Mouse (Mus musculus) embryo, embryonic 10.5 days (tissue): ENCODE data around the gene Rab11fip3.

Source experiments
- DNase-seq: peaks from one replicate; pipeline ENCODE4 v3.0.0-alpha.2; 2015; ENCODE audit warnings: low spot score

Rab11fip3 gene

DNA sequence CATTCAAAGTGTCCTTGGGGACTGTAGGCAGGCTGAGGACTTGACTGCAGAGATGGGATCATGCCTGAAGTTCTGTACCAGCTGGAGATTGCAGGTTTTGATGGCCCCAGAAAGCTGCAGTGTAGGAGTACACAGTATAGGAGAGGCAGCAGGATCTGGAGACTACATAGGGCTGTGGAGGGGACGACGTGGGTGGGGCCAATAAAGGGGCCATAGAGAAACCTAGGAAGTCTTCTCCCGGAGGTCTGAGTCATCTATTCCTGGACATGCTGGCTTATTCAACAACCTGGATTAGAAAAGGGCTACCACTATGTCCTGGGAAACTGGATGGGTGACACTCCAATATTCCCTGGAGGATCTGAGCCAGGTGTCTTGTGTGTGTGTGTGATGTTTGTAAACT is 113.6 kb downstream of the Rab11fip3 start:
- no peak for DNase-seq

DNA sequence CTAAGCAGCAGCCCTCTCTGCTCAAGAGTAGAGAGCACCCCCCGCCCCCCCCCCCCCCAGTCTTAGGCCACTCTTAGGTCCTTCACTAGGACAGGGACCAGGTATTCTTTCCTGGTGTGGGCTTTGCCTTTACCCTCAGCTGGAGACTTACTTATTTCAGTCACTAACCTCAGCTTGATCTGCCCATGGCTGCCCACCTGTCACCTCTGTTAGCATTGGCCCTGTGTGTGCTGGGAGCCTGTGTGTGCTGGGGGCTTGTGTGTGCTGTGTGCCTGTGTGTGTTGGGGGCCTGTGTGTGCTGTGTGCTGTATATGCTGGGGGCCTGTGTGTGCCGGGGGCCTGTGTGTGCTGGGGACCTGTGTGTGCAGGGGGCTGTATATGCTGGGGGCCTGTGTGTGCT is 114.7 kb downstream of the Rab11fip3 start:
- no peak for DNase-seq

DNA sequence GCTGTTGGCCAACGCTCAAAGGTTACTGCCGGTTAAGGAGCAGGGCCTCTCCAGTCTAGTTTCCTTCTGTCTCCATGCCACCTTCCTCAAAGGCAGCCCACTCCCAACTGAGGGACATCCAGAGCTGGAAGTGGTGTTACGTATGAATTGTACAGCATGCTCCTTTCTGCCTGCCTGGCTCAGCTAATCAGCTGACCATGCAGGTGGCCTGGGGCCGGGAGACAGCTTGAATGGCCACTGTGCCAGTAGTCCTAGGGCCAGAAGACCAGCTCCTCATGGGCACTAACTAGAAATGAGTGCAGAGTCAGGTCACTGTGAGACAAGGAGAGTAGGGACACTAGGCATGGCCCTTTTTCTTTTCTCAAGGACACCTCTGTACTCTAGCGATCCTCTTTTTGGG is 116.2 kb downstream of the Rab11fip3 start:
- DNase-seq = no peak

DNA sequence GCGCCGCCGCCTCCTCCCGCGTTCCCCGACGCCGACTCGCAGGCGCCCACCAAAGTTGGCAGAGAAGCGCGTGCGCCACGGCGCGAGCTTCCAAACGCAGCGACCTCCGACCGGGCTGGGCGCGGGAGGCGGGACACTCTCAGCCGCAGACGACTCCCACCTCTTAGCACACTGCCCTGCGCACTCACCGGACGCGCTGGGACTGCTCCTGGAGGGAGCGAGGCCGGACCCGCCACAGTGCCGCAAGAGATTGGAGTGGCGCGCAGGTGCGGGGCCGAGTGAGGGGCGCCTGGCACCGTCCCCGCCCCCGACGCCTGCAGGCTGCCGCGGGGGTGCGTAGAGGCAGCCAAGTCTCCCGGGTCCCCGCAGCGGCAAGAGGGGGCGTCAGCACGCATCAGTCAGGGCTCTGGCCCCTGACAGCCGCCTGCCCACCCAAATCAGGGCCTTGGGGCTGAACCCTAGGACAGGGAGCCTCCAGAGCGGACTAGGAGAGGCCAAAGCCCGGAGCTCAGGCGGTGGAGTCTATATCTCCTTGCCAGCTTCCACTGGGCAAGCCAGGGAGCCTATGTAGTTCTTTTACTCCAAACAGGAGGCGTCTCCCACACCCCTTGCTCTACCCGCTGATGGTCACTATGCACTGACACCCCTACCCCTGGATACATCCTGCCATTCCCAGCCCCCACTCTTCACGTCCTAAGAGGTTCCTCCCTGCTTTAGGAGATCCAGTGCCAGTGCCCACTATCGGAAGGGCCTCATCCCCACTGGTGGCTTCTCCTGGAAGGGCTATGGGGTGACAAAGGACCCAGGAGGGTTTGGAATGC is 117.3 kb downstream of the Rab11fip3 start, which contains the start of gene A930017K11Rik:
Gene A930017K11Rik (minus strand): TSS at position 763 of the 821 bp plus-strand sequence.
- DNase-seq = no peak

DNA sequence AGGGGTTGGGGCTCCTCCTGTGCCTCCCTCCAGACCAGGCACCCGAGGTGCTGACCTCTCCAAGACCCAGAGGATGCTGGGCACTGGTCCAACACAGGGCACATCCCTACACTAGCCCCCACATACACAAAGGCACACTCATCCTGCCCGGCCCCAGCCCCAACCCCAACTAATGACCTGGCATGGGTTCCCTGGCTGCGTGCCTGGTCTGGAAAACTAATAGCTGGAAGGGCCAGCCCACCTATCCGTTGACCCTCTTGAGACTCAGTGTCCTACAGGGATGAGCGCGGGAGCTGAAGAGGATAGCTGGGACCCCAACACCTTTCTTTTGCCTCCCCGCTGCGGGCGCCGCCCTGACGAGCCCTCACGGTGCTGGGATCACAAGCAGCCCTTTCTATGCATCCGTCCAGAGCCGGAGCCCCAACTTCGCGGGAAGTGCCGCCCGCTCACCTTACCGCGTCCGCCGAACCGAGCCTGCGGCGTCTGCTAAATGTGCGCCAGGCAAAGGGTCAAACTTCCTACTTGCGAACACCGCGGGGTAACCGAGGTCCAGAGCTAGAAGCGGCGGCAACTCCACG is 118.0 kb downstream of the Rab11fip3 start:
- DNase-seq = peak; percentile 34

DNA sequence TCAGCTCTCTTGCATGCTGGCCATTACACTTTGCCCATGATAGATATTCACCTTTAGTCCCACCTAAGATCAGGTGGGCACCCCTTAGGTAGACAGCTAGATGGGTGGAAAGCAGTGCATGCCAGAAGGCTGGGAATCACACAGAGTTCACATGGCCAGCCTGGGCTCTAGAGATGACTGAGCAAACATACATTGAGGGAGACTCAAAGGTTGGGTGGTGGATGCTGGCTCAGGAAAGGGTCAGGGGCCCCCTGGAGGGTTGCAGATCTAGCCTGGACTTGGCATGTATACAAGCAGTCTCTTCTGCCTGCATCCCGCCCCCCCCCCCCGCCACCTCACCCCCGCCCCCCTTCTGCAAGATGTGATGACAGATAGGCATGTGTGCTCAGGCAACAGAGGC is 118.6 kb downstream of the Rab11fip3 start:
- no peak for DNase-seq

DNA sequence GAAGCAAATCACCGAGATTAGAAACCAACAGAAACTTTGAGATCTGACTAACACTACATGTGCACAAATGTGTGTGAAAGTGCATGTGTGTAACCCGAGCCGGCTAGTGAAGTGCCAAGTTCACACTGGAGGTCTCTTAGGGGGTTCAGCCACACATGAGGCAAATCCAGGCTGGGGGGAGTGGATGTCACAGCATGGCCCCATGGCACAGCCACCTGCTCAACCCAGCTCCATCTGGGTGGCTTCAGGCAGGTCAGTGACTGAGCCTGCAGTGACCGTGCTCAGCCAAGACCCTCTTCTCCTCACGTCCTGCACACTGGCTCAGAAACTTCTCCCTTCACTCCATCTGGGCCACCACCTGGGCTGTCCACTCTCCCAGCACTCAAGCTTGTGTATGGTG is 119.4 kb downstream of the Rab11fip3 start:
- no peak for DNase-seq

DNA sequence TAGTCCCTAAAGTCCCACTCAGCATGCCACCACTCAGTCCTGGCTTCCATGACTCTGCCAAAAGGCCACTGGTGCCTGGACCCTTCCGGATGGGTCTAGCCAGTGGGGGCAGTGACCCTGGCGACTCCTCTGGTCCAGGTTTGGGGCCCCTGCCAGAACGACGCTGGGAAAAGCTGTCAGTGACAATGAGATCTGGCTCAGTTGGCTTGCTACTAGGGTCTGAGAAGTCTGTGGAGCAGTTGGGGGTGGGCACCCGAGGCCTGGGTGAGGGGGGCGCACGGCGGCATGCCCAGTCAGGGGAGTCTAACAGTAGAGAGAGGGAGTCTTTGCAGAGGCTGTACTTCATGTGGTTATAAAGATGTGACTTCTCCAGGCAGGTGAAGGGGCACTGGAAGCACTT is 121.3 kb downstream of the Rab11fip3 start:
- DNase-seq = no peak

DNA sequence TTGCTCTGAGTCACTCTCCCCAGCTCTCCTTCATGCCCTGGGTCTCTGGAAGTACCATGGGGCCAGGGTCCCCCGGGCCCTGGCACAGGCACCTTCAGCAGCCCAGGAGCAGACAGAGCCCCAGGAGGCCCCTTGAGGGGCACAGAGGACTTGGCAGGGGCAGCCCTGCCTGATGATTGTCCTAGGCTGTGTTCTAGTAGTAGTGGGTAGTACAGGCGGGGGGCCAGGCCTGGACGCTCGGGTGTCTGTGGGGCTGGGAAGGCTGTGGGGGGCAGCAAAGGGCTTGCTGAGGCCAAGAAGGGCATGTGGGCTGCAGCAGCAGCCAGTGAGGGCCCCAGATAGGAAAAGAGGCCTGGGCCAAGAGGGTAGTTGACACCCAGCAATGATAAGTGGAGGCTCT is 121.8 kb downstream of the Rab11fip3 start:
- DNase-seq = no peak

DNA sequence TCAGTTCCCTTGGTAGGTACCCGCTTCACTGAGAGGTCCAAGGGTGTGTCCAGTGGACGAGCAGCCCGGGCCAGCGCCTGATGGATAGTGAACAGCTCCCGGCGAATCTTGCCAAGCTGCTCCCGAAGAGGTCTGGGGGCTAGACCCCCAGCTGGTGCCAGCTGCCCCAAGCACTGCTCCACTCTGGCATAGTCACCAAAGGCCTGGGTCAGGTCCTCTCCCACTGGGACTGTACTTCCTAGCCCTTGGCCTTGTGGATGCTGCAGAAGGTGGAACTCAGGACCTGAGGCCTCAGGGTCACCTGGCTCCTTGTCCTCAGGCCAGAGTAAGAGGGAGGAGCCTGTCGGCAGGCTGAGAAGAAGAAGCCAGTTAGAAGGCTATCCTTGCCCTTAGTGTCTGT is 122.5 kb downstream of the Rab11fip3 start:
- no peak for DNase-seq

DNA sequence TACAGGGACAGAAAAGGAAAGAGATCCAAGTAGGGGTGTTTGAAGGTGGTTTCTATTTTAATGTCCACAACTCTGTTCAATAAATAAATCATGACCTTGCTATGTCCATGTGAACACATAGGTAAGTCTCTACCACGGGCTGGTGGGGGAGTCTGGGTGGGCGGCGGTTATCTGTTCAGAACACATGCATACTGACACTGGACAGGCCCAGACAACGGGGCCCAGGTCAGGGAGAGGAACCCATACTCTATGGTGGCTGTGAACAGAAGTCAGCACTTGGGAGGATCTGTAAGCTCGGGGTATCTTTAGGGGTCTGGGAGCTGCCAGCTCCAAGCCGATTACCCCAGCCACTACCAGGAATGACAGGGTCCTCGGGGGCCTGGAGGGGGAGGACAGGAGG is 123.0 kb downstream of the Rab11fip3 start:
- no peak for DNase-seq

DNA sequence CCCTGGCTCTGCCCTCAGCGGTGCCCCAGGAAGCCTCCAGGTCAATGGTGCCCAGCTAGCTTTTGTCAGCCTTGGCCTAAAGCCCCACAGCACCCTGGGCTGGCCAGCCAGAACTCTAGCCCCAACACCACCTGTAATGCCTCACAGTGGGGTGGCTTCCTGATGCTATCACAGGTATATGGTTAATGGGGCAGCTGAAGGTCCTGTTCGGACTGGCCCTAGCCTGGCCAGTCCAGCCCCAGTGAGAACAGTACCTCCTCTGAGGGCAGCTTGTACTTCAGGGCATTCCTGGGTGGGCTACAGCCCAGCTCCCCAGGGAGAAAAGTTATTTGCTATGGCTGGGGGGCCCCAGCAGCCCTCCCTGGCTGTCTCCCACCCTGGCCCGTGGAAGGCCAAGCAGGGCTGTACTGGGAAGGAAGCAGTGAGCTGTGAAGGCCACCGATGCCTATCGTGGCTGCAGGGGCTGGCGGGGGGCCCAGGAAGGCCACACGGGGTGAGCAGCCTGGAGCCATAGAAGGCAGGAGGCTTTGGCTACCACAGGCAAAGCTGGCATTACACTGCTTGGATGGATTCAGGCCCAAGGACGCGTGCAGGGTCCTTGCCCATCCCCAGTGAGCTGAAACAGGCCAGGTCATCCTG is 123.7 kb downstream of the Rab11fip3 start:
- DNase-seq = no peak

DNA sequence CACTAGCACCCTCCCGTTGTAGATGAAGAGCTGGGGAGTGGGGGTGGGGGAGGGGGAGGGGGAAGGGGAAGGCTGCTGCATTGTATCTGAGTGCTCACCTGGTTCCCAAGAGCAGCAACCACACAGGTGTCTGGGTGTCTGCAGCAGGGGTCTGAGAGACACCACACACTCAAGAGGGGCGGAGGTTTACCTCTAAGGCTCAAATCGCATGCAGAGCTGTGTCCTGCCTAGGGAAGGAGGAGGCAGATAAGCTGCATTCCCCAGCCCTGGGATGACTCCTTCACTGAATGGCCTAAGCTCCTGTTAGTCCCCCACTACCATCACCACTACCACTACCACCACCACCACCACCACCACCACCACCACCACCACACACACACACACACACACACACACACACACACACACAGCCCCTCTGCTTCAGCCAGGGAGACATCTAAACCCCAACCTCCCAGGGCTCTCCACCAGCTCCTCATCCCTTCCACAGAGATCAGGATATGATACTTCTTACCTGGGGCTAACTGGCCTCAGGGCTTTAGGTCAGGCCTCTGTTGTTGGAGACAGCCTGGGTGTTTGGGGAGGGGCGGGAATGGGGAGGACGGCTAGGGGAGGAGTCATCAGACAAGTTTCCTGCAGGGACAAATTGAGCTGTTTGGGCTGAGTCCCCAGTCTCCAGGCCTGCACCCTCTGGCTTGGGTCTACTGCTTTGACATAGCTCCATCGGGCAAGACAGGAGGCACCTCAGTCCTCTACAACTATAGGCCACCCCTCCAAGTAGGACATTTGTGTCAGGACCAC is 124.8 kb downstream of the Rab11fip3 start, which contains the start of the genes Pigq and Nhlrc4:
Gene Pigq (minus strand): TSS at position 571 of the 798 bp plus-strand sequence.
Gene Nhlrc4 (minus strand): TSS at position 596 of the 798 bp plus-strand sequence.
- DNase-seq = no peak

DNA sequence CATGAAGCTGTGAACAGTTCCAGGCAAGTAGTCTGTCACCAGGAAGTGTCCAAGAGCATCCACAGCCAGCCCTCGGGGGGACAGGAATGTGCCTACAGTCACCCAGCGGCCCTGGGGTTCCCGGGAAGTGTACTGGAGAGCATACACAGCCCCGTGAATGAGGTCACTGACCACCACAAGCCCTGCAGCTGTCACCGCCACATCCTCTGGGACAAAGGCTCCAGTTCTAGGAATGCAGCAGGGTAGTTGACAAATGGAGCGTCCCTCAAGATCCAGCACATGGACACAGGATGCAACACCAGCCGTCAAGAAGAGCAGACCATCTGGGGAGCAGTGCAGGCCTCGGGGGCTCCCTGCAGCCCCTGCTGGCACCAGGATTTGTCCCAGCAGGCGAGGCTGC is 125.6 kb downstream of the Rab11fip3 start:
- DNase-seq = no peak

DNA sequence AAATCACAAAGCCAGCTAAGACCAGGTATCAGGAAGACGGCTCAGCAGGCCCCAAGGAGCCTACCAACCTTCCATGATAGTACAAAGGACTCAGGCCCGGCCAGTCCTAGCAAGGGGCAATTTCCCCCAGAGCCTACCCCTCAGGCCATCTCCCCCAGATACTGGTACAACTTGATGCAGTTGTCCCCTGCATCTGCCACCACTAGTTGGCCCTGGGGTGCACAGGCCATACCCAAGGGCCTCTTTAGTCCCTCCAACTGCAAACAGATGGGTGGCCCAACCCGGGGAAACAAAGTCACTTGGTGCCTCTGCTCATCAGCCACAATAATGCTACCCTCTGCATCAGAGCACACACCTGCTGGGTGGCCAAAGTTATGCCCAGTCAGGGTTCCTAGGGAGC is 126.1 kb downstream of the Rab11fip3 start:
- DNase-seq = no peak

DNA sequence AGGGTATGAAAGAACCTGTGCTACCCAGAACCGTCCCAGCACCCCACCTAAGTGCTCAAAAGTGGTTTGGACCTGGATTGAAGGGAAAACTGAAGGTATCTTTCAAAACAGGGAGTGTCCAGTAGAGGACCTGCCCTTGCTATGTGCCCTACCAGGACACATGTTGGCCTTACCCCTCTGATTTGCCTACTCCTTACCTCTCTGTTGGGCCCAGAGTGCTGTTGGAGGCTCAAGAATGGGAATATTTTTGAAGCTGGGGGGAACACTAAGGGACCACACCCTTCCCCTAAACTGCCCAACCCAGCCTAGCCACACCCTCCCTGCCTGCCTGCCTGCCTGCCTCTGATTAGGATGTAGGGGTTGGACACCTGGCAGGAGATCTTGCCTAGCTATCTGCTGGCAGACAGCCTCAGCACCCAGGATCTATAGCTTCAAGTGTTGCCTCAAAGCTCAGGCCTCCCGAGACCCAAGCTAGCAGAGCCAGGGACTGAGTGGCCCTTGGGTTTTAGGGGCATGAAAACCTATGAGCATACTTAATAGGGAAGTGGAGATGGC is 126.7 kb downstream of the Rab11fip3 start:
- DNase-seq = no peak

DNA sequence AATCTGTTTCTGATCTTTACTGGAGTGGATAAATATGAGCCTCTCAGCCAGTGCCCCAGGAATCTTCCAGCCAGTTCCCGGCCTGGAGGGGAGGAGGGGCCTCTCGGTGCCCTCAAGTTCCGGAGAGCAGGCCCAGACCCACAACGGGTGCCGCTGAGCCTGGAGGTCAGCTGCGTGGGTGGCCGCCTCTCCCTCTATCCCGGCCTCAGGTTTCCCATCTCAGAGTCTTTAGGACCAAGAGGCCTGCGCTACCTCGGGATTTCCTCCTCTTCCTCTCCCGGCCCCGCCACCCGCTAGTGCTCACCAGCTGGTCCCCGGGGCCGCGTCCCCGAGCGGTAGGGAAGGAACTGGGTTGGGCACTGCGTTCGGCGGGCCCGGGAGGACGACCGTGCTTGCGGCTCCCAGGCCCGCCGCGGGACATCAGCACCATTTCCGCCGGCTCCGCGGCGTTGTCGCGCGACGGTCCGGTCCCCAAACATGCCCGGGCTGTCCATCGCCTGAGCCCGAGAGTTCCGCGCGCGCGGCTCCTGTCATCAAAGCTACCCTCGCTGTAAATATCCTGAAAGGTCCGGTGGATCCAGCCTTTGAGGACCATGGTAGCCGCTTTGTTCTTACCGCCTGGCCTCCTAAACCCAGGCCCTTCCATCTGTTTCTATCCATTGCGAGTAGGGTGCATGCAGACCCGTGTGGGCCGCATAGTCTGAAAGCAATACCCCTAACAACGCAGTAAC is 127.7 kb downstream of the Rab11fip3 start:
- DNase-seq = peak; percentile 82
